Mouse (Mus musculus) forebrain, embryonic 12.5 days (tissue): ENCODE measurements at regions not wholly inside any gene's neighbourhood (a gene's known extent, or its start where the extent isn't known, plus 50 kb on each side); places are given as distances from the start of the nearest gene placed in this dataset.

ENCODE experiments used
- ATAC-seq: fragments of 200-750 bp; cut with Nextera tagmentation; 2 replicates; pipeline ENCODE4 v1.8.0; 2017; ENCODE audit warnings: moderate TSS enrichment; ENCODE audit not compliant: low FRiP score
- H3K27ac ChIP-seq: fragments of 300-500 bp; sonication (generic); 2 replicates; pipeline ENCODE4 v1.5.1; 2016; ENCODE audit warnings: mild to moderate bottlenecking
- H3K27me3 ChIP-seq: fragments of 300-500 bp; sonication (generic); 2 replicates; pipeline ENCODE4 v1.6.1; 2016; ENCODE audit warnings: mild to moderate bottlenecking
- H3K36me3 ChIP-seq: fragments of 300-500 bp; sonication (generic); replicated peaks from 2 replicates; pipeline ENCODE4 v1.6.1; 2016; ENCODE audit warnings: mild to moderate bottlenecking
- H3K4me1 ChIP-seq: fragments of 300-500 bp; sonication (generic); 2 replicates; pipeline ENCODE4 v1.6.1; 2016
- H3K4me2 ChIP-seq: fragments of 300-500 bp; sonication (generic); 2 replicates; pipeline ENCODE4 v1.6.1; 2016; ENCODE audit warnings: mild to moderate bottlenecking, moderate library complexity
- H3K4me3 ChIP-seq: fragments of 300-500 bp; sonication (generic); replicated peaks from 2 replicates; pipeline ENCODE4 v1.5.1; 2016; ENCODE audit warnings: mild to moderate bottlenecking
- H3K9ac ChIP-seq: fragments of 300-500 bp; sonication (generic); 2 replicates; pipeline ENCODE4 v1.6.1; 2016; ENCODE audit warnings: mild to moderate bottlenecking
- H3K9me3 ChIP-seq: fragments of 300-500 bp; sonication (generic); 2 replicates; pipeline ENCODE4 v1.6.1; 2016
- WGBS: fragments of 180-500 bp; shearing (Covaris S2); methylation state at CpG from one replicate; pipeline ENCODE4 v1.1.7; 2016; 5-methylcytosine and 5-hydroxymethylcytosine counted together

GRCm38 (mm10) chr5:46006691-46007090 lies 149.3 kb upstream of the Lcorl start:
- Histone ChIP-seq H3K27ac (no peak overlapping the region), H3K4me2 (no peak overlapping the region), H3K27me3 (no peaks in the 10 kb centered on the region), H3K9ac (no peak overlapping the region), H3K4me1 (no peaks in the 10 kb centered on the region), H3K9me3 (no peaks in the 10 kb centered on the region), H3K36me3 (no peaks in the 10 kb centered on the region), H3K4me3 (no peak overlapping the region)
- 85% methylated on average over 2 of the region's 2 CpGs for WGBS
- no peak for ATAC-seq

DNA sequence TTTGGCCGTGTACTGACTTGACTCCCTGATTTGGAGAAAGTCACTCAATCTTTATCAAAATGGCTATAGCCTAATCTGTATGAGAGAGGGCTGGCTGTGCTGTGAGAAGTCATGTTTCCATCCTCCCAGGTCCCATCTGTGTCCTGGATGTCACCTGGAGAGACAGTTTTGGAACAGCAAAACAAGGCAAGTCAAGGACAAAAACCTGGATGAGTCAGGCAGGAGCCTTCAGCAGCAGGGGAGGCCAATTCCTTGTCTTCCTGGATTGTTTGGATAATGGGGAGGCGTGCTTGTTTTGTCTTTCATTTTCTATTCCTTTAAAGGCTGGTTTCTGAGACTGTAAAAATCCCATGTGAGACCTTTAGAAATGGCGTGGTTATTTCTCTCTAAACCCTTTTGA lies 148.8 kb upstream of the Lcorl start:
- Histone ChIP-seq H3K27me3 (no peaks in the 10 kb centered on the region), H3K27ac (no peak overlapping the region), H3K36me3 (no peaks in the 10 kb centered on the region), H3K4me2 (no peak overlapping the region), H3K4me1 (no peaks in the 10 kb centered on the region), H3K4me3 (no peak overlapping the region), H3K9ac (no peak overlapping the region), H3K9me3 (no peaks in the 10 kb centered on the region)
- ATAC-seq = no peak
- 68% methylated on average over 3 of the region's 3 CpGs for WGBS

- H3K4me1 ChIP-seq = no peaks in the 10 kb centered on the region
- no peaks in the 10 kb centered on the region for H3K9me3 ChIP-seq
- WGBS = 85% methylated on average over 1 of the region's 1 CpGs
- H3K27ac ChIP-seq = no peak overlapping the region
- H3K36me3 ChIP-seq = no peaks in the 10 kb centered on the region
- H3K4me2 ChIP-seq = no peak overlapping the region
- no peak overlapping the region for H3K9ac ChIP-seq
- no peak overlapping the region for H3K4me3 ChIP-seq
- ATAC-seq = no peak
- H3K27me3 ChIP-seq = no peaks in the 10 kb centered on the region
These were observed 148.2 kb upstream of the Lcorl start for GRCm38 (mm10) chr5:46005631-46006030.

- no peak overlapping the region for H3K27ac ChIP-seq
- no peaks in the 10 kb centered on the region for H3K9me3 ChIP-seq
- no peaks in the 10 kb centered on the region for H3K4me1 ChIP-seq
- WGBS = 86% methylated on average over 5 of the region's 5 CpGs
- H3K27me3 ChIP-seq = no peaks in the 10 kb centered on the region
- no peak overlapping the region for H3K4me2 ChIP-seq
- no peak for ATAC-seq
- H3K36me3 ChIP-seq = no peaks in the 10 kb centered on the region
- H3K9ac ChIP-seq = no peak overlapping the region
- H3K4me3 ChIP-seq = no peak overlapping the region
These were observed 144.6 kb upstream of the Lcorl start for GRCm38 (mm10) chr5:46002011-46002410.

DNA sequence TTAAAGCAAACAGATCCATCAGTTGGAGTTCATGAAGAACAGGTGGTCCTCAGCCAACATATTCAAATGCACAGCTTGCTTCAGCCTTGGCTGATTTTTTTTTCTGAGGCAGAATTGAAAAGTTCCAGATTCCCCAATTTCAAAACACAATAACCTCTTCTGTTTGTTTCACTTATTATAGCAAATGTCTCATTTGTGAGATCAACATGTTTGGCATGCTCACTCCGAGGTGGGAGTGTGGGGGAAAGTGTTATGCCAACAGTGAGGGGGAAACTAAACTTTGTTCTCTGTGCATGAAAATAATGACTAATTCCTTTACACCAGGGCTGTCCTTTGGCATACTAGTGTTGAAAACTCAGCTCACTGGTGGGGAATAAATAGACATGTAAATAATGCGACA lies 100.4 kb upstream of the Lcorl start:
- no peaks in the 10 kb centered on the region for H3K27me3 ChIP-seq
- no peak overlapping the region for H3K27ac ChIP-seq
- no peaks in the 10 kb centered on the region for H3K36me3 ChIP-seq
- H3K4me2 ChIP-seq = no peak overlapping the region
- whole genome bisulfite sequencing = 86% methylated on average over 2 of the region's 2 CpGs
- no peak overlapping the region for H3K9ac ChIP-seq
- no peaks in the 10 kb centered on the region for H3K4me1 ChIP-seq
- no peak for ATAC-seq
- no peak overlapping the region for H3K4me3 ChIP-seq
- H3K9me3 ChIP-seq = no peaks in the 10 kb centered on the region

- Histone ChIP-seq H3K27me3 (no peaks in the 10 kb centered on the region), H3K4me3 (no peak overlapping the region), H3K4me2 (no peak overlapping the region), H3K27ac (no peak overlapping the region), H3K9me3 (no peaks in the 10 kb centered on the region), H3K36me3 (no peaks in the 10 kb centered on the region), H3K4me1 (no peaks in the 10 kb centered on the region), H3K9ac (no peak overlapping the region)
- WGBS = 78% methylated on average over 3 of the region's 3 CpGs
- no peak for ATAC-seq
These were observed 86.6 kb upstream of the Lcorl start for GRCm38 (mm10) chr5:45943970-45944369.

GRCm38 (mm10) chr5:45932970-45933369 lies 75.6 kb upstream of the Lcorl start:
- Histone ChIP-seq H3K36me3 (no peaks in the 10 kb centered on the region), H3K27me3 (no peaks in the 10 kb centered on the region), H3K4me1 (0 out of 2 replicates have a peak, but pooled peaks cover 17% of the 10 kb centered on the region), H3K27ac (no peak overlapping the region), H3K9ac (no peak overlapping the region), H3K9me3 (no peaks in the 10 kb centered on the region), H3K4me2 (no peak overlapping the region), H3K4me3 (no peak overlapping the region)
- 68% methylated on average over 4 of the region's 4 CpGs for WGBS
- peak; percentile 60; the same call in 1 of the 2 replicates for ATAC-seq

- Histone ChIP-seq H3K9me3 (no peaks in the 10 kb centered on the region), H3K27me3 (no peaks in the 10 kb centered on the region), H3K4me2 (no peak overlapping the region), H3K9ac (no peak overlapping the region), H3K4me3 (no peak overlapping the region), H3K4me1 (0 out of 2 replicates have a peak, but pooled peaks cover 17% of the 10 kb centered on the region), H3K27ac (no peak overlapping the region), H3K36me3 (no peaks in the 10 kb centered on the region)
- ATAC-seq = no peak
- WGBS = 82% methylated on average over 2 of the region's 2 CpGs
These were observed 73.8 kb upstream of the Lcorl start for GRCm38 (mm10) chr5:45931252-45931651.

DNA sequence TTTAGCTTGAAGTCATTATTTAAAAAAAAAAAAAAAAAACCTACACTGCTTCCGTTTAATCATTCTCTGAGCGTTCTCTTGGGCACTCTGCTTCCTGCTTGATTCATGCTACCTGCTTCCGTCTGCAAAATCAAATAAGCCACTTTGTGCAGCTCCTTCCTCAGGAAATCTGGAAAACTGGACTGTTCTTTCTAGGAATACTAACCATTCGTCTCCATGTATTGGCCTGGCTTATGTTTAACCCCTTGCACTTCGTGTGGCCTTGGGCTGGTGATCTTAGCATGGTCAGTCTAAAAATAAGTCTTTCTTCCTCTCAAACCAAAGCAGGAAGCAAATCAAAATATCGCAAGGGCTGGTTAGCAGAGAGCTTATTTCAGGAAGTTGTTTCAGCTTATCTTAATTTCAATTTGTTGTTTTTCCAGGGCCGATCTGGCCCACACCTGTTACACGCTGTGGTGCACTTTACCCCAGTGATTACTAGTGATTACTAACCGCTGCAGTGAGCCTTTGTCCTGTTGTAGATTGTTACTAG lies 68.5 kb upstream of the Lcorl start:
- no peak overlapping the region for H3K9ac ChIP-seq
- H3K9me3 ChIP-seq = no peaks in the 10 kb centered on the region
- H3K27ac ChIP-seq = no peak overlapping the region
- 0 out of 2 replicates have a peak, but pooled peaks cover 4% of the 10 kb centered on the region for H3K4me1 ChIP-seq
- no peak for ATAC-seq
- H3K27me3 ChIP-seq = no peaks in the 10 kb centered on the region
- H3K4me3 ChIP-seq = no peak overlapping the region
- 80% methylated on average over 9 of the region's 9 CpGs for WGBS
- H3K4me2 ChIP-seq = no peak overlapping the region
- H3K36me3 ChIP-seq = no peaks in the 10 kb centered on the region

- 90% methylated on average over 3 of the region's 3 CpGs for WGBS
- H3K36me3 ChIP-seq = no peaks in the 10 kb centered on the region
- ATAC-seq = no peak
These were observed 66.6 kb upstream of the Lcorl start for GRCm38 (mm10) chr5:45923907-45924594.

More at GRCm38 (mm10) chr5:45923907-45924594, 66.6 kb upstream of the Lcorl start:
- no peak overlapping the region for H3K4me3 ChIP-seq
- no peak overlapping the region for H3K9ac ChIP-seq
- H3K4me1 ChIP-seq = no peaks in the 10 kb centered on the region
- no peak overlapping the region for H3K4me2 ChIP-seq
- H3K27ac ChIP-seq = no peak overlapping the region
- no peaks in the 10 kb centered on the region for H3K9me3 ChIP-seq
- H3K27me3 ChIP-seq = no peaks in the 10 kb centered on the region
